Mouse (Mus musculus): ENCODE measurements around the gene Gpr35.
A peak's percentile ranks its signal among the peaks of the same experiment; 100 is the strongest.

Gene Gpr35

DNA sequence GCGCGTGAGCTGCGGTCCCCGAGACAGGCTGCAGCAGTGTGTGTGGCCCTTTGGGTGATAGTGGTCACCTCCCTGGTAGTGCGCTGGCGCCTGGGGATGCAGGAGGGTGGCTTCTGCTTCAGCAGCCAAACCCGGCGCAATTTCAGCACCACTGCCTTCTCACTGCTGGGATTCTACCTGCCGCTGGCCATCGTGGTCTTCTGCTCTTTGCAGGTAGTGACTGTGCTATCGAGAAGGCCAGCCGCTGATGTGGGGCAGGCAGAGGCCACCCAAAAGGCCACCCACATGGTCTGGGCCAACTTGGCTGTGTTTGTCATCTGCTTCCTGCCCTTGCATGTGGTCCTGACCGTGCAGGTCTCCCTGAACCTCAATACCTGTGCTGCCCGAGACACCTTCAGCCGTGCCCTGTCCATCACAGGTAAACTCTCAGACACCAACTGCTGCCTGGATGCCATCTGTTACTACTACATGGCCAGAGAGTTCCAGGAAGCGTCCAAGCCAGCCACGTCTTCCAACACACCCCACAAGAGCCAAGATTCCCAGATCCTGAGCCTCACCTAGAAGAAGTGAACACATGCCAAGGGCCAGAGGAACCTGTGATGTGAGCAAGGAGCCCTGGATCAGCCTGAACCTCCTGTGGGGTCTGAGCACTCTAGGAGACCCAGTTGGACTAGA lies 32.4 kb downstream of the Gpr35 start:
- no peak for DNase-seq (ENCODE audit: low spot score)

DNA sequence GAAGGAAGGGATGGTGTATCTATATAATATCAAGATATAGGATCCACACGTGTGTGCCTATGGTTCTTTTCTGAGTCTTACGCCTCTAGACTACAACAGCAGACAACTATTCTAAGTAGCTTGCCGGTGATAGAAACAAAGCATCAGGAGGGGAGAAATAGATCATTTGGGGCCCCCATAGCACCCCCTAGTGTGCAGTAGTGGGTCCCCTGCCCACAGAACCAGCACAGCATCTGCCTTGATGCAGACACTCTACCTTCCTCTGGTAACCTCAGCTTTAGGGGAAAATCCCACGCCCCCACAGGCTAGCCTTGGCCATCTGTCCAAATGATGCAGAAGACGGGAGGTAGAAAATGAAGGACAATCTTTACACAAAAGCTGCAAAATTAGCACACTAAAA lies 34.3 kb downstream of the Gpr35 start:
- no peak for DNase-seq (ENCODE audit: low spot score)

DNA sequence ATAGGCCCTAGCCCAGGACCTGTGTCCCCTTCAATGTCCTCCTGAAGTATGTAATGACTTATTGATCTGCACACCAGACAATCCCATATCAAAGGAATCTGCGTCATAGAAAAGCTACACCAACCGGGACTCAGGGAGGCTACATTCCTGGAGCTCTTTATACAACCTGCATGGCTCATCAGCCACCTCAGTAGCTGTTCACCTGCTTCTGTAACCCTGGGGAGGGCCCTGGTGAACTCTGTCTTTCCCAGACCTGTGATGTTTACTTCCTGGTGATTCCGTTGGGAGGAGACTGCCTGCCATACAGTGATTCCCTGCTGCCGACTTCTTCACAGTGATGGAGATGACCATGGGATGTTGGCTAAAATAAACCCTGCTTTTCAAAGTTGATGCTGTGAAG lies 38.2 kb downstream of the Gpr35 start:
- DNase-seq (ENCODE audit: low spot score), result no peak

DNA sequence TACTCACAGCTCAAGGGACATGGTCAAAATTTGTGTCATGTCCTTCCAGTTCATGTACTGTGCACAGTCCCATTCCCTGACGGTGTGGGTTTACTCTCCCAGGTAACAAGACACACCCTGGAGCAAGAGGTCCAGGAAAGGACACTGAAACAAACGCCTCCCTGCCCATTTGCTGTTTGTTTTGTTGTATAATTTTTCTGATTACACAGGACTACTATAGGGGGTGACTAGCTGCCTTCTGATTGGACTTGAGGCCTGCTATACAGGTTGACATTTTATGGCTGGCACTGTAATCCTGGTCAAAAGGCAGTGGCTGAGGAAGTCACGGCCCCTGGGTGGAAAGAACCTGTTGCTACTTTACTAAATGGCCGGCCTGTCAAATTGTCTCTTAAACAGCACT lies 39.2 kb downstream of the Gpr35 start:
- DNase-seq (ENCODE audit: low spot score), result no peak

DNA sequence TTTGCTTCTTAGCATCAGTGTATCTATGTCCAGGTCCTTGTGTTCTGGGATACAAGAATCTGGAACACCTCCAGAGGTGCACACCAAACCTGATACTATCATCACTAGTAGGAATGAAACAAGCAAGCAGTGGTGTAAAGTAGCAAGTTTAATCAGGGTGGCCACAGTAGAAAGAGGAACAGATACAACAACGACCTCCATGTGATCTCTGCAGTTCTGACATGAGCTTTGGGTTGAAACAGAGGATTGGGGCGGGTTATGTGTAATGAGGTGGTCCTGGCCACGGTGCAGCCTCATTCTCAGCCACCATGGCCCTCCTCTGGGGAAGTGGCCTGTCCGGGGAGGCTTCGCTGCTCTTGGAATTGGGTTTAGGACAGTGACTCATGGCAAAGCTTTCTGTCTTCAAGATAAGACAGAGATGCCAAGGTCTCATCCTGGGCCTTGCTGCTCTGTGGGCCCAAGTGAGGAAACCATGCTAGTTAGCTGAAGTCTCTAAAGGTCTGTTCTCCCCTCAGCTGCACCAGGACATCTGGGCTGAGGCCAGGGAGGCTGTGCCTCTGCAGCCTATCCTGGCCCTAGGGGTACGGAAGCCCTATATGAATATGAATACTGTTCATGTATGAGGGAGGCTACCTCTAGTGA lies 41.7 kb downstream of the Gpr35 start:
- DNase-seq (ENCODE audit: low spot score), result no peak

DNA sequence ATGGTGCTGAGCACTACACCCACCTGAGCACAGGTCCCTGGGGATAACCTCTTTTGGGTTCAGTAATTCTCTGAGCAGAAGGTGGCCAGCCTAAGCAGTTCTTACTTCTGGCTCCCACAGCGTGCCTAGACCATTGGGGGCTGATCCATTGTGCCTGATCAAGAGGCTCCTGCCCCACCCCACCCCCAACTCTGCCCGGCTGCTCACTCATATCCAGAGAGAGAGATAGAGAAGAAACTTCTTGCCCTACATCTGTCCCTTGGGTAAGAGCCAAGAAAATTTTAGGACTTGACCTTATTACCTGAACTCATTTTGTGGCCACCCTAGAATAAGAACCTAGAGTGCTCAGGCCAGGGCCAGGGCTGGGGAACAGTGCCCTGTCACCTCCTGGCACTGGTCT lies 42.2 kb downstream of the Gpr35 start:
- DNase-seq (ENCODE audit: low spot score), result no peak

DNA sequence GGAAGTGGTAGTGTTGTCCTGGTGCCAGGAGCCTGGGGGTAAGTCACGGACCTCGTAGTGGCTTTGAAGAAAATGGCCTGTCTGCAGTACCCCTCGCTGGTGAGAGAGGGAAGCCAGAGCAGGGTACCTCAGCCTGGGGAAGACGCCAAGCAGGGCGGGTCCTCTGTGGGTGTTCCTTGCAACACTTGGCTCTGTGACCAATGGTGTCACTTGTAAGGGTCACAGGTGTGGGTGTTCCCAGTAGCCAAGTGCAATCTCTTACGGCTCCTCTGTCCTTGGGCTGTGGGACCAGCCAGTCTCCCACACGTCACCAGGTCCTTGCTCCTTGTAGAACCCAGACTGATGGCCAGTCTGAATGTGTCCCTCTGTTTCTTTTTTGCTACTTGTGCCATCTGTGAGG lies 55.4 kb downstream of the Gpr35 start, which contains the start of gene Aqp12:
Gene Aqp12, plus strand, starts transcription at position 274 of the 400 bp plus-strand sequence.
- no peak for DNase-seq (ENCODE audit: low spot score)

DNA sequence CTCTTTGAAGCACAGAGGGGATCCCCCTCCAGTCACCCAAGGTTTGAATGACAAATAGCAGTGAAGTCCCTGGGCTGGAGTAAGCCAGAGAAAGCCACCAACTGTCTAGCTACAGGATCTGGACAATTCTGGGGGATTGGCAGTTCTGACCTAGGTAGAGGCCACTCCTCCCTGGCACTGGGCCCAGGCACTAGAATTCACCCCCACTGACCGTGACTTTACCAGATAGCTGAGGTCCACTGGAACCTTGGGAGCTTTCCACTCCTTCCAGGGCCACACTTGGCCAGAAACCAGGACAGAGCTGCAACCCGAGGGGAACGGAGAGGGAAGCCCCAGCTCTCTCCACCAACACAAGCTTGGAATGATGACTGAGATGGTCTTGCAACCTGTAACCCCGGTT lies 58.5 kb downstream of the Gpr35 start:
- peak; percentile 31 for DNase-seq (ENCODE audit: low spot score)

DNA sequence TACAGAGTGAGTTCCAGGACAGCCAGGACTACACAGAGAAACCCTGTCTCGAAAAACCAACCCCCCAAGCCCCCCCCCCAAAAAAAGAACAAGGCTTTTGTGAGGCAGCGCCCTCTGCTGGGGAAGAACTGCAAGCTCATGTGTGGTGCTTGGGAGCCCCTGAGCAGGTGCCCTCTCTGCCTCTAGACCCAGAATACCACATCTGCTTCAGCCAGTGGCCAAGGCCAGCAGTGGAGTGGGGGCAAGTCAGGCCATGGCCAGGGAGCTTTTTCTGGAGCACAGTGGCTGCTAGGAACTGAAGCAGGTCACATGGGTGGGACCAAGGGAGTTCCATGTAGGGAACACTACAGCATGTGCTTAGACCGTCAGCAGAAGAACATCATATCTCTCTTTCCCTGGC lies 60.1 kb downstream of the Gpr35 start:
- DNase-seq (ENCODE audit: low spot score), result no peak

DNA sequence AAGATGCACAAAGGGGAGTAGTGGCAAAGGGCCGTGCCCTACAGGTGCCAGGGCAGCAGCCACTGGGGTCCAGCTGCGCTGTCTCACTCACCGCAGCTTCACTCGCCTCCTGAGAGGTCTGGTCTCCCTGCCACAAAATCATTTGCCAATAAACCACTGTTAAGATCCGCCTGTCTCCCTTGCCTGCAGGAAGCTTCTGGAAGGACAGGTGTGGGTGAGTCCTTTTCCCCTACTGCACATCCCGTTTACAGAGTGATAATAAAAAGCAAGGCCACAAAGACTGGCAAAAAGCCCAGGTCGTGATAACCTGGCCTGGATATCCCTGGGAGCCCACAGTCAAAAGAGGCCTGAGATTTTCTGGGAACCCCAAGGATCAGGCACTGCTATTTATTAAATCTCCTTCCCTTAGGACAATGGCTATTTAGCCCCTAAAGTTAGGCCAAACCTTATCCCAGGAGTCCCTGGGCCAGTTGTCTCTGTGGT lies 61.5 kb downstream of the Gpr35 start:
- DNase-seq (ENCODE audit: low spot score), result no peak

DNA sequence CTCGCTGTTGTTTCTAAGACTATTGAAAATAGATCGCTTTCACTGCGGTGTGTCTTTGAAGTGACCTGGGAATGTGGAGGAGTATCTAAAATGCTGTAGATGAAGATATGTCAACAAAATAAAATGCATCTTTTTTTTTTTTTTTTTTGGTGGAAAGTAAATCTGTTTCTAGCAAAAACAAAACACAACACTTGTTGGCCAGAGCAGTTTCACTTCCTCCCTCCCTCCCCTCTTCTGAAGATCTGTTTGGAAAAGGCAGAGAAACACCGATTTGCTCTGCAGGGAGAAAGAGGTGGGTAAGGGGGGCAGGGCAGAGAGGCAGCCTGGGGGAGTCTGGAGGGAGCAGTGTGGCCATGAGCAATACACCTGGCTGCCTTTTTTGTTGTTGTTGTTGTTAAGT lies 62.7 kb downstream of the Gpr35 start:
- no peak for DNase-seq (ENCODE audit: low spot score)

DNA sequence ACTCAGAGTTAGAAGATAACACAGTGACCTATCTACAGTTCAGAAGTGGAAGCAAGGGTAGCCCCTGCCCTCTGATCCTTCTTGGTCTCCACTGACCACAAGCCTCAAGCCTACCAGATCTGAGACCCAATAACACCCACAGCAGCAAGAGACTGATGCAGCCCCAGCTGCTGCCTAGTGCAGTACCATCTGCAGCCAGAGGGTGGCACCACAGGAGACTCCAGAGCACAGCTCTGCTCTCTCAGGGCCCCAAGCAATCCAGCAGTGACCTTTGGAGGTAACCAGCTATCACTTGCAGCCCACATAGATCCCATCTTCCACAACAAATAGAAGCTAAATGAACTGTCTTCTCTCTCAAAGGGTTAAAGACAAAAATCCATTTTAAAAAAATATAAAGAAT lies 63.8 kb downstream of the Gpr35 start:
- DNase-seq (ENCODE audit: low spot score), result peak; percentile 77

DNA sequence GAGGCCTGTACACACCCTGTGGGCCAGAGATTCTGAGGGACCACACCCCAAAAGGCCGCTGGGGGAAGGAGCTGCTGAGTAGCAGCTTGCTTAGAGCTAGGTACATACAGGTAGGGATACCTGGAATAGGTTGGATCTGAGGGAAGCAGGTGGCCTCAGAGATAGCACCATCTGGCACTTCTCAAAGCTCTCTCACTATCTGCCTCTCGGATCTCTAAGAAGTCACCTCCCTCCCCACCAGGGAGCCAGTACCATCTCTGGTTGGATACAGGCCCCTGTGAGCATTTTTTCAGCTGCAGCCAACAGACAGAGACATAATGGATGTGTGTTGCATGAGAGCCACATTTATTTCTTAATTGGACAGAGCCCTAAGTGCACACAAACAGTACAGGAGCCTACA lies 64.5 kb downstream of the Gpr35 start:
- DNase-seq (ENCODE audit: low spot score), result no peak

DNA sequence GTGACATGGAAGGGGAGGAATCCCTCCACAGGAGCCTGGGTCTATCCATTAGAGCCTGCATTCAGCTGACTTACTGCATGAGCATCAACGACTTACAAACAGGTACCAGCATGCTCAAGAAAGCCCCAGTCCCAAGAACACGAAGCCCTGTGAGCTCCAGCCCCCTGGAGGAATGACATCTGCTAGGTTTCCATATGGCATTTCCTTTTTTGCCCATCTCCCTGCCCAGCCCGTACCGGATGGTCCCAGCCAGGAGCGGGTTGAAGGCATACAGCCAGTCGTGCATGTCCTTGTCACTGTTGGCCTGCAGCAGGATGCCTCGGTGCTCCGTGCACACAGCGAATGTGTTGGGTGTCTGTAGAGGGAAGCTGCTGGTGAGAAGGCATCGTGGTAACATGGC lies 68.1 kb downstream of the Gpr35 start:
- DNase-seq (ENCODE audit: low spot score), result no peak

DNA sequence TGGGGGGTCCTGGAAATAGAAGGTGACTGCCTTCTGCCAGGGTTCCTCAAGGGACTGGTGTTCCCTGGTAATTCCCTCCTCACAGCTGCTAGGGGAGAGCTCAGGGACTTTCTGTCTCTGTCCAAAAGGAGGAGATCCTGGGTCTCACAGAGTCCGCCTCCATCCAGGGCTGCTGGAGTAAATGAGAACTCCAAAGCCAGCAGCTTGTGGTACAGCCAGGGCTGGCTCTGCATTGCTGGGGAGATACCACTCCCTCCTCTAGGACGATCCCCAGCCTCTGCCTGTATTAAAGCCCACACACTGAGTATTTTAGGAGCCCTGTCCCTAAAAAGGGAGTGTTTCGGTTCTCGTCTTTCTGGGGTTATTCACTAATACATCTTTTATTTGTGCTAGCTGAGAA lies 69.9 kb downstream of the Gpr35 start:
- no peak for DNase-seq (ENCODE audit: low spot score)

DNA sequence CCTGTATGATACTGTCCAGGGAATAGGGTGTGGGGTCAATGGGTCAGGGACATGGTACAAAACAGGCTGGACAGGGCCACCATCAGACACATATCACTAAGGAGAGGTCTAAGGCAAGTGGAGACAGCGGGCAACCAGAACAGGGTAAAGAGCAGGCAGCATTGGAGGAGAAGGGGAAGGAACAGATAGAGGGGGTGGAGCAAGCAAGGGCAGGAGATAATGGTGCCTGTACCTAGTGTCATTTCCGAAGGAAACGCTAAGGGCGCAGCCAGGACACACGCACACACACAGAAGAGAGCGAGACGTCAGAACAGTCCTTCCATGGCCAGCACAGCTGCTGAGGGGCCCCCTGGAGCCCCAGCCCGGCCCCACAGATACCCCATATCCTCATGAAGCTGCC lies 75.9 kb downstream of the Gpr35 start:
- DNase-seq (ENCODE audit: low spot score), result no peak

DNA sequence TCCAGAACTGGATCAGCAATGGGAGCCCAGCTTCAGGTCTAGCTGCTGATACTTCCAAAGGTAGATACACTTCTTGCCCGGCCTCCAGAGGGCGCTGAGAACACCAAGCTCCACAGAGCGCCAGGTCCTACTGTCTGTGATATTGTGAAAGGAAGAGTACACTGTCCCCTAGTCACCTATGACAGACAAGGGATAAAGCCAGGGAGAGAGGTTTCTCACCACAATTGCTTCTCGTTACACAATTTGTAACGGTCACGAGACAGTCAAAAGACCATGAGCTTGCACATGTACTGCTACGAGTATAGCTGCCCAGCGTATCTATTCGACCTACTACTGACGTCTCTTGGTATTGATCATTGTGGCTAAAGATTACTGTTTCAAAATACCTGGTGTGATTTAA lies 78.7 kb downstream of the Gpr35 start:
- no peak for DNase-seq (ENCODE audit: low spot score)

DNA sequence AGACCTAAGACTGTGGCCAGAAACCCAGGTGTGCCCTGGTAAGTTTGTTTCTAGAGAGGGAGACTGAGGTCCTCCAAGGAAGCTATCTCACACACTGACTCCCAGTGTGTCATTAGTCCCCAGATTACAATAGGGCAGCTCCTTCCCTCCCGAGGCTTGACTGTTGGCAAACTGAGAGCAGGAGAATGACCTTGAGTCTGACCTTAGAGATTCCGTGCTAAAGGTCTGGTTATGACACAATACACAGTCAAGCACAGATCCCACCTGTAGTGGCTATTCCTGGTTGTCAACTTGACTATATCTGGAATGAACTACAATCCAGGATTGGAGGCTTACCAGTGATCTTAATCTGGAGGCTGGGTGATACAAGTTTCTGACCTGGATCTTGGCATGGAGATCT lies 79.4 kb downstream of the Gpr35 start:
- no peak for DNase-seq (ENCODE audit: low spot score)

DNA sequence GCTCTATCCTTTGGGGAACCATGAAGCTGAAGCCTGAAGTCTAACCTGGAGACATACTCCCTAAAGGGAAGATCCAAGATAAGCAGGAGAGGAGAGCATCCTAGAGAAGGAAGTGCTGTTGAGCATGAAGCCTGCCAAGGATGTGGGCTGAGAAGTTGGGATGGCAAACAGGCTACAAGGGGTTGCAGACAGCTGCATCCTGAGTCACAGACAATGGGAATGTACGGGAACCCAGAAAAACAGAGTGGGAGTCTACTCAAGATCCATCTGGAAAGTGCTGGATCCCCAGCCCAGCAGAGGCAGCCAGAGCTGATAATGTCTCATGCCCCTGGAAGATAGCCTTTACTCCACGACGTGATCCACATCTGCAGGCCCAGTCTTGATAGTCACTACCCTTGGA lies 80.5 kb downstream of the Gpr35 start:
- no peak for DNase-seq (ENCODE audit: low spot score)

DNA sequence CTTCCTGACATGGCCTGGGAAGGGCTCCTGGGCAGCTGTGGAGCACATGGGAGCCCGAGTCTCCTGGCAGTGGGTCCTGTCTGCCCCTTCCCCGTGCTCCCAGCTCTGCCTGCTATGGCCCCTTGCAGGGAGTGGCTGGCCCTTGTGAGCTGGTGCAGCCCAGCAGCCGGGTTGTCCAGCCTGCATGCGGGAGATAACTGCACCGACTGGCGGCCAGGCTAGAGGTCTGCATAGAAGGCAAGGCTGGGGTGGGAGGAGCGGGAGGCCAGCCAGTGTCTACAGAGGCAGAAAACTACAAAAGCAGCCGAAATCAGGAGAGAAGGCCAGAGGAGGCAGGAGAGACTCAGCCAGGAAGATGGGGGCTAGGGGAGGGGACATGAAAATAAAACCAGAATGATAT lies 83.3 kb downstream of the Gpr35 start:
- DNase-seq (ENCODE audit: low spot score), result no peak

DNA sequence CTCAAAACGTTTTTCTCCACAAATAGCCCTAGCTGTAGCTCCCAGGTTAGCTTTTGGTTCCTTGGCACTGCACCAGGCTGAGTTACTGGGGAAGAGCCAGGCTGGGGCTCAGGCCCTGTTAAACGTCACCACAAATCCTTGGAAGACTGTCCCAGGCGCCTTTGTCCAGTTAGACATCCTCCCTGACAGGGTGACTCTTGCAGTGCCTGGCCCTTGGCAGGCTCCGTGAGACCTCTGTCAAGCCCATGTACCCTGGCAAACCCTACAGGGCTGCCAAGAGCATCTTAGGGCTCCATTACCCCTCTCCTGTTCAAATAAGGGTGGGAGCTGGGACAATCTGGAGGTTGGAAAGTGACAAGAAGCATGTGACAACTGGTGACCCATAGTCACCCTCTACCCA lies 85.3 kb downstream of the Gpr35 start:
- no peak for DNase-seq (ENCODE audit: low spot score)
